Mouse (Mus musculus) embryonic facial prominence, embryonic 10.5 days (tissue): ENCODE data around the gene Zfp217. TPM values are rescaled to one million over a fixed set of nuclear protein-coding genes. Genes with fewer than 3 reads are reported as not detected.
A peak's percentile ranks its signal among the peaks of the same experiment; 100 is the strongest.

ENCODE experiments used
- DNase-seq: peaks from one replicate; pipeline ENCODE4 v3.0.0-alpha.2; 2017; ENCODE audit warnings: low spot score
- H3K27ac ChIP-seq: fragments of 300-500 bp; sonication (generic); replicated peaks from 2 replicates; pipeline ENCODE4 v1.5.1; 2016; ENCODE audit warnings: mild to moderate bottlenecking
- H3K27me3 ChIP-seq: fragments of 300-500 bp; sonication (generic); replicated peaks from 2 replicates; pipeline ENCODE4 v1.6.1; 2016; ENCODE audit warnings: low read depth, mild to moderate bottlenecking; ENCODE audit not compliant: poor library complexity, severe bottlenecking
- H3K36me3 ChIP-seq: fragments of 300-500 bp; sonication (generic); replicated peaks from 2 replicates; pipeline ENCODE4 v1.6.1; 2016; ENCODE audit warnings: mild to moderate bottlenecking, moderate library complexity
- H3K4me1 ChIP-seq: fragments of 300-500 bp; sonication (generic); 2 replicates; pipeline ENCODE4 v1.6.1; 2016
- H3K4me3 ChIP-seq: fragments of 300-500 bp; sonication (generic); 2 replicates; pipeline ENCODE4 v1.5.1; 2016; ENCODE audit warnings: mild to moderate bottlenecking, moderate library complexity
- H3K9me3 ChIP-seq: fragments of 300-500 bp; sonication (generic); 2 replicates; pipeline ENCODE4 v1.6.1; 2016; ENCODE audit warnings: mild to moderate bottlenecking
- whole genome bisulfite sequencing: fragments of 180-500 bp; shearing (Covaris S2); methylation state at CpG from one replicate; pipeline ENCODE4 v1.1.7; 2016; 5-methylcytosine and 5-hydroxymethylcytosine counted together
- polyA plus RNA-seq: library from polyadenylated mRNA; unstranded; fragments of >200 nt; fragmentation: Nextera tagmentation; extraction: Ambion mirVana; gene quantifications from 2 replicates; pipeline ENCODE4 v1.2.1, GENCODE M21; 2016

The Zfp217 gene
- polyA plus RNA-seq, 1 experiment from 2014 or later: 4.2 TPM

DNA sequence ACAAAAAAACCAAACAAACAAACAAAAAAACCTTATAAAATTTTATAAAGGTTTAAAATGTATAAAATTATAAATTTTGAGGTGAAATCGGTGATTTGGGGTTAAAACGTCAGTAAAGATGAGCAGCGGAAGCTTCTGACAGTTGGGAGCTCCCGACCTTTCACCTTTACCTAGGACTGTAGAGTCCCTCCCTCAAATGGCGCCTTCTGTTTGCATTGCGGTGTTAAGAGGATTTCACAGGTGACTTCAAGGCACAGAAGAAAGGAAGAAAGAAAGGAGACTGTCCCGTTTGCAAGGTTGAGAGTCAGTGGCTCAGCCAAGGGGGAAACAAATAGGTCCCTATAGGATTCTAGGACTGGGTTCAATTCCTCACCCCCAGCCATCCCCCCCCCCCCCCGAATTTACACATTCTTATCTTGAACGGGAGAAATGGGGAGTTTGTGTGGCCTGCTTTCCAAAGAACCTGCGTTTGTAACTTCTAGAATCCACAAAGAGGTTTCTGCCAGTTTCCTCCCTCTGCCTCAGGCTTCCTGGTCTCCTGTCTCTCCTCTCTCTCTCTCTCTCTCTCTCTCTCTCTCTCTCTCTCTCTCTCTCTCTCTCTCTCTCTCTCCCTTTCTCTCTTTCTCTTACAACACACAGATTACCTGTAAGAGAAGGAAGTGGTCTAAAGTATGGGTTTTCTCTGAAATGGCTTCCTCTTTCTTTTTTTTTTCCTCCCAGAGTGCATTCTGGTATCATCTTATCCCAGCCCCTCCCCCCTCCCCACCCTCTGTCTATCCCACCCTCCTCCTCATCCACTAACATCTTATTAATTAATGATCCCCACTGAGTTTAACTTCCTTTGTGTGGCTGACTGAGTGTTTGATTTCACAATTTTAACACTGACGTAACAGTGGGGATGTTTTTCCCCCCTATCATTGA lies 9.6 kb upstream of the Zfp217 start:
- Histone ChIP-seq H3K36me3 (no peaks in the 10 kb centered on the region), H3K4me1 (peaks cover 42% of the 10 kb centered on the region), H3K27ac (no peak overlapping the region), H3K9me3 (no peaks in the 10 kb centered on the region), H3K27me3 (0 out of 2 replicates have a peak, but pooled peaks cover 7% of the 10 kb centered on the region), H3K4me3 (no peak overlapping the region)
- WGBS: 45% methylated on average over 11 of the region's 11 CpGs
- DNase-seq: no peak

DNA sequence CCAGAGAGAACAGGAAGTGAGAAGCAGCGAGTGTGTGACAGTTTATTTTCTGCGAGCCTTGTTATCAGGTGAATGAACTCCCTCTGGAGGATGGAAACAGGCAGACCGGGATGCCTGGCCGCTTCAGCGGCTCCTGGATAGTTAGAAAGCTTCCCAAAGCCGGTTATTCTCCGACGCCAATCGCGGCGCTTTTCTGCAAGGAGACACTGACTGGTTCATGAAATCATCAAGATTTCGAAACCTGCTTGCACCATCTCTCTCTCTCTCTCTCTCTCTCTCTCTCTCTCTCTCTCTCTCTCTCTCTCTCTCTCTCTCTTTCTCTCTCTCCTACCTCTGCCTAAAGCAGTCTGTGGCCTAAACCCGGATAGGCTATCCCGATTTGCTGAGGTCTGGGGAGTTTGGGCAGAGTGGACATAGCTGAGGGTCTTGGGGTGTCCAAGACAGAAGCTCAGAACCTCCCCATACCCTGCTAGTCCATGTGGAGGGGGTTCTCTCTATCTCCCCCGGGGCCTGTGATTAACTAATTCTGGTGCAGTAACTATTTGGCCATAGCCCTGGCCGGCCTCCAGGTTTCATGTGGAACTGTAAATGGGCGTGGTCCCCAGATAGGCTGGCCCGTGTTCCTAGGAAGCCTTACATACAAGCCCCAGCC lies 7.3 kb upstream of the Zfp217 start:
- peaks cover 38% of the 10 kb centered on the region for H3K4me1 ChIP-seq
- H3K9me3 ChIP-seq: no peaks in the 10 kb centered on the region
- H3K27me3 ChIP-seq: 0 out of 2 replicates have a peak, but pooled peaks cover 7% of the 10 kb centered on the region
- DNase-seq: peak; percentile 54
- peak overlapping the region; percentile 56 for H3K4me3 ChIP-seq
- H3K36me3 ChIP-seq: no peaks in the 10 kb centered on the region
- 11% methylated on average over 18 of the region's 18 CpGs for WGBS
- peak overlapping the region; percentile 65 for H3K27ac ChIP-seq

DNA sequence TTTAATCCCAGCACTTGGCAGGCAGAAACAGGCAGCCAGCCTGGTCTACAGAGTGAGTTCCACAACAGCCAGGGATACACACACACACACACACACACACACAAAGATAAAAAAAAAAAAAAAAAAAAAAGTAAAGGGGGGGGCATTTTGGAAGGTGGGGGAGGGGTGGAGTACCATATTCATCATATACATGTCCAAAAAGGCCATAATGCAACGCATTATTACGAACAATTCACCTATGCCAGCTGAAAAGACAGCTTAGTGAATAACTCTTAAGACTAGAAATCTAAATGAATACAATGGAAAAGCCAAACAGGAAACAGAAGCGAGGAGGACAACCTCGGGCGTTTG lies 6.8 kb upstream of the Zfp217 start:
- 10% methylated on average over 5 of the region's 5 CpGs for WGBS
- Histone ChIP-seq H3K27me3 (0 out of 2 replicates have a peak, but pooled peaks cover 7% of the 10 kb centered on the region), H3K36me3 (no peaks in the 10 kb centered on the region), H3K9me3 (no peaks in the 10 kb centered on the region), H3K4me3 (peak overlapping the region; percentile 56), H3K4me1 (peaks cover 37% of the 10 kb centered on the region), H3K27ac (peak overlapping the region; percentile 65; the same call in 1 of the 2 replicates)
- no peak for DNase-seq

DNA sequence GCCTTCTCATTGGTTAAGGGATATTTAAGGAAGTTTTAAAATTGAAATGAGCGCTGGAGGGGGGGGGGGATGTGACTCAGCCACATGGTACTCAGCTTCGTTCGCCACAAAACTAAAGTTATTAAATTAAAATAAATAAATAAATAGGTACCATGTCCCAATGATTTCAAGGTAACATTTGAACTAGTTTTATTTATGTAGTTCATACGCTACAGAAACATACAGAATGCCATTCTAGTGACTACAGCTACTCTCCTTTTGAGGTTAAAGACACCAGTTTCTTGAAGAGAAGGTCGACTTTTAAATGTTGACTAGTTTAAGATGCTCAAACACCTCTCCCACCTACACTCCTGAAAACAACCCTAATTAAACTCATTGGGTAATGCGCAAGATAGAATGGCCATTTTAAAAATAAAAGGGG lies 6.4 kb upstream of the Zfp217 start:
- peaks cover 37% of the 10 kb centered on the region for H3K4me1 ChIP-seq
- H3K27me3 ChIP-seq: 0 out of 2 replicates have a peak, but pooled peaks cover 7% of the 10 kb centered on the region
- 0 out of 2 replicates have a peak overlapping the region, but pooled peaks have one; percentile 85 for H3K27ac ChIP-seq
- WGBS: 18% methylated on average over 6 of the region's 6 CpGs
- H3K9me3 ChIP-seq: no peaks in the 10 kb centered on the region
- DNase-seq: no peak
- H3K4me3 ChIP-seq: peak overlapping the region; percentile 56
- no peaks in the 10 kb centered on the region for H3K36me3 ChIP-seq

DNA sequence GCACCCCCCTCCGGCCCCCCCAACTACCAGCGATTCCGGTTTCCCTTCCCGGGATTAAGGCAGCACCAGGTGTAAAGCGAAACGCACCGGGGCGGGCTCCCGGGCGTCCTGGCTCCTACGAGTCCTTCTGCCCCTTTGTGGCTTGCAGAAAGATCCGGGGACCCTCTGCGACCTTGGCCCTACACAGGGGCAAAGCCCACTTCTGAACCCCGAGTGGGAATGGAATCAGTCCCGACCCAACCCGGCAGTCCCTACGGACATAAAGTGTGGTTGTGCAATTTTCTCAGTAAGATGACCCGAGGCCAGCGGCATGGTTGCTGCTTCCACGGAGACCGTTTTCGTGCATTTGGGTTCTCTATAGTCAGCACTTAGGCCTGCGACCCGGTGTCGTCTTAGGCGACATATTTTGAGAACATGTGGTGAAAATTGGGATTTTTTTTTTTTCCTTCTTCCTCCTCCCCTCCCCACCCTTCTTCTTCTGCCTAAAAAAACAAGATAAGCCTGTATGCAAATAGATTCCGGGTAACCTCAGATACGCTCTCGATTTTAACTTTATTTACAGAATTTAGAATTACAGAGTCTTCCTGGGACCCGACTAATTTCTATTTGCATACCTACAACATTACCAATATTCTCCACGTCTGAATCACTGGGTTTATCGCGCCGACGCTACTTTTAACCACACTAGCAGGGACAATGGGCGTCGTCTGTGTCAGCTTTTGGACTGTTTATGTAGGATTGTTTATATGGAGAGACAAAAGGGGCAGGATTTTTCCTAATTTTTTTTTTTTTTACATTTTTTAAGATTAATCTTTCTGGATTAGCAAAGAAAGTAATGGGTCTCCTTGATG lies 5.7 kb upstream of the Zfp217 start:
- H3K36me3 ChIP-seq: no peaks in the 10 kb centered on the region
- peak; percentile 56 for DNase-seq
- H3K27ac ChIP-seq: peak overlapping the region; percentile 85
- 1% methylated on average over 37 of the region's 37 CpGs for WGBS
- peak overlapping the region; percentile 56 for H3K4me3 ChIP-seq
- H3K9me3 ChIP-seq: no peaks in the 10 kb centered on the region
- peaks cover 37% of the 10 kb centered on the region for H3K4me1 ChIP-seq
- H3K27me3 ChIP-seq: 0 out of 2 replicates have a peak, but pooled peaks cover 7% of the 10 kb centered on the region

DNA sequence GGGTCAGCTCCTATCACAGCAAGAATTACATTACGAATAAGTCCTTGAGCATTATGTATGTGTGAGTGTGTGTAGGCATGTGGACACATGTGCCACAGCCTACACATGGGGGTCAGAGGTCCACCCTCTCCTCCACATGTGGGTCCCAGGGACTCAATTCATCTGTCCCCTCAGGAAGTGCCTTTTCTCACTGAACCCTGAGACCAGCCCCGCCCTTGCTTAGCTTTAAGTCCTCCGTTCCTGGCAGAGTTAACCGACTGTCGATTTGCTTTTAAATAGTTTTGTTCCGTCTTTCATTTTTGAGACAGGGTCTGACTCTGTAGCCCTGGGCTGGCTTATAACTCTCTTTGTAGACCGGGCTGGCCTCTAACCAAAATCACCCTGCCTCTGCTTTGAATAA lies 5.0 kb upstream of the Zfp217 start:
- H3K36me3 ChIP-seq: no peaks in the 10 kb centered on the region
- H3K27ac ChIP-seq: peak overlapping the region; percentile 85
- peak overlapping the region; percentile 56; the same call in 1 of the 2 replicates for H3K4me3 ChIP-seq
- 25% methylated on average over 7 of the region's 7 CpGs for WGBS
- peak; percentile 14 for DNase-seq
- H3K27me3 ChIP-seq: 0 out of 2 replicates have a peak, but pooled peaks cover 7% of the 10 kb centered on the region
- peaks cover 37% of the 10 kb centered on the region for H3K4me1 ChIP-seq
- no peaks in the 10 kb centered on the region for H3K9me3 ChIP-seq

DNA sequence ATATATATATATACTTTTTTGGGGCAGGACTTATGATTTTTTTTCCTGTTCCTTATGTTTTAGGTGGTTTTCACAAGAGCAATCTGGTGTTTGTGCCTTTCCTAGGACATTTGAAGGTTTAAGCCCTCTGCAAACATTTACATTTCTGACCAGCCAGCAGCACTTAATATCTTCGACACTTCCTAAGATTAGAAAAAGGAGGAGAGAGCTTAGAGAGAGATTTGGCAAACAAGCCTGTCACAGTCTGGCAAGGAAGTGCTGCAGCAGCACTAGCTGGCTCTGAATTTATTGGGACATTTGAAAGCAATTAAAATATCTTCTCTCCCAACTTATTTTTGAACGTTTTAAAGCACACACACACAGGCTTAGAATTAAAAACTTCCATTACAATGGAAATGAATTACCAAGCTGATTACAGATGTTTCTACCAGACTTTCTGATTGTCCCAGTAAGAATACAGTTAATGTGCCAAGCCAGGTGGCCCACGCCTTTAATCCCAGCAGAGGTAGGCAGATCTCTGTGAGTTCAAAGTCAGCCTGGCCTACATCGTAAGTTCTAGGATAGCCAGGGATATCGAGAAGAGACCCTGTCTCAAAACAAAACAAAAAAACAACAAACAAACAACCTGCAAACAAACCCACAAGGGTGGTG lies 4.3 kb upstream of the Zfp217 start:
- Histone ChIP-seq H3K36me3 (no peaks in the 10 kb centered on the region), H3K27ac (no peak overlapping the region), H3K9me3 (no peaks in the 10 kb centered on the region), H3K4me1 (peaks cover 38% of the 10 kb centered on the region), H3K27me3 (0 out of 2 replicates have a peak, but pooled peaks cover 7% of the 10 kb centered on the region), H3K4me3 (no peak overlapping the region)
- DNase-seq: no peak
- WGBS: 65% methylated on average over 5 of the region's 5 CpGs

DNA sequence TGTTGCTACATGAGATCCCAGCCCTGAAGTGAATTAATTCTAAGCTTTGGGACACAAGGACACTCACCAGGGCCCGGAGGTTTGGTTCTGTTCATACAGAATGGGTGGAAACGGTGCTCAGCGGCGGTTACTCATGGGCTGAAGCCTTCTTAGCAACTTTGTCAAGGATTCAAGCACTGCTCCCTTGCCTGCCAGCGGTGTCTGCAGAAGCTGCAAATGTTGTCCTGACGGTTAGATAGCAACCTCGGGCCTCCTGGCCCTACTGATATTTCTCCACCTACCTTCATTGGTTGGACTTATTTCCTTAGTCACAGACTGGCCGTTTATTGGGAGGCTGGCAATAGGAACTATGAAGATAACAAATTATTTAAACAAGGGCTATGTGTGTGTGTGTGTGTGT lies 3.6 kb upstream of the Zfp217 start:
- 82% methylated on average over 8 of the region's 8 CpGs for WGBS
- Histone ChIP-seq H3K4me1 (peaks cover 38% of the 10 kb centered on the region), H3K9me3 (no peaks in the 10 kb centered on the region), H3K27ac (no peak overlapping the region), H3K36me3 (no peaks in the 10 kb centered on the region), H3K4me3 (no peak overlapping the region), H3K27me3 (0 out of 2 replicates have a peak, but pooled peaks cover 7% of the 10 kb centered on the region)
- no peak for DNase-seq

DNA sequence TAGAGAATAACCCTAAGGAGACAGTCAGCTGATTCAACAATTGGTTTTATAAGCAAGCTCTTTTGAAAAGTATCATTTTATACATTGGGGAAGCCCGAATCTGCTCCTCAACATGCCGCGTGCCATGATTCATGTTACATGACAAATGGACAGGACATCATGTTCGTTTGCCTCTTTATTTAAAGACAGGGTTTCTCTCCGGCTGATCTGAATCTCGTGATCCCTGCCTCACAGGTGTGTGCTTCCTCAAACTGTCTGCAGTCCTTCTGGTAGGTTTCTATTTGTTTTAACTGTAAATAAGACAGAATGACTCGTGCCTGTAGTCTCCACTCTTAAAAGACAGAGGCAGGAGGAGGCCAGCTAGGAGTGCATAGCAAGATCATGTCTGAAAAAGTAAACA lies 925 bp upstream of the Zfp217 start:
- 74% methylated on average over 7 of the region's 7 CpGs for WGBS
- Histone ChIP-seq H3K27me3 (no peaks in the 10 kb centered on the region), H3K27ac (no peak overlapping the region), H3K4me1 (peaks cover 22% of the 10 kb centered on the region), H3K9me3 (no peaks in the 10 kb centered on the region), H3K36me3 (no peaks in the 10 kb centered on the region), H3K4me3 (no peak overlapping the region)
- DNase-seq: no peak

DNA sequence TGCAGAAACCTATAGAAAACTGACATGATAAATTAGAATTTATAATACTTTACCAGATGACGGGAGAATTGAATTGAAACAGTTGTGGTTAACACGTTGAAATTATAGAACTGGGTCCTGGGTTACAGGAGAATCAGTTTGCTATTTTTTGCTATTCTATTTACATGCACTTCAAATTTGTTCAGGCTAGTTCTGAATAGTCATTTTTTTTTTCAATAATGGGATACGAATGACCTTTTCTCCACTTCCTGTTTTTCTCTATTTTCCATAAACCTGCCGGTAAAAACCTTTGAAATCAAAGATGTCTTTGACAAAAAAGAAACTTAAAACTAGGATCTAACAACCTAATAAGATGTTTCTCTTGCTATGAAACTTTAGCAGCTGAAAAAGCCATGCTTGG lies 733 bp downstream of the Zfp217 start:
- no peak overlapping the region for H3K4me3 ChIP-seq
- H3K9me3 ChIP-seq: no peaks in the 10 kb centered on the region
- 83% methylated on average over 4 of the region's 4 CpGs for WGBS
- DNase-seq: no peak
- H3K27me3 ChIP-seq: no peaks in the 10 kb centered on the region
- H3K4me1 ChIP-seq: peaks cover 9% of the 10 kb centered on the region
- H3K27ac ChIP-seq: no peak overlapping the region
- no peaks in the 10 kb centered on the region for H3K36me3 ChIP-seq

DNA sequence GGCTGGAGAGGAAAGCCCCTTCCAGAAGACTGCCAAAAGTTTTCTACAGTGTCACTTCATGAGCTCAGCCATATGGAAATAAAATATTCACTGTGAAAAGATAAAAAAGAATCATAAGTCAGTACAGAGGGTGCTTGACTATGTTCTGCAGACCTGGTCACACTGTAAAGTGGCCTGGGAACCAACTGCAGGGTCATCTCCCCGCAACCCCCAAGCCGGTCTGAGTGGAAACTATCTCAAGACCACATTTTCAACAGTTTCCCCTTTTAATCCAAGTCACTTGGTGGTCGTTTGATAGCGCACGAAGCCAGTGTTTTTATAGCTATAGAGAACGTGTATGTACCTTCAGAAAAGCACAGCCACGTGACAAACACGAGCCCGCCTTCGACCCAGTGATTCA lies 3.6 kb downstream of the Zfp217 start:
- WGBS: 89% methylated on average over 10 of the region's 10 CpGs
- H3K27ac ChIP-seq: no peak overlapping the region
- DNase-seq: no peak
- no peaks in the 10 kb centered on the region for H3K27me3 ChIP-seq
- no peak overlapping the region for H3K4me3 ChIP-seq
- H3K9me3 ChIP-seq: no peaks in the 10 kb centered on the region
- no peaks in the 10 kb centered on the region for H3K36me3 ChIP-seq
- peaks cover 14% of the 10 kb centered on the region for H3K4me1 ChIP-seq

DNA sequence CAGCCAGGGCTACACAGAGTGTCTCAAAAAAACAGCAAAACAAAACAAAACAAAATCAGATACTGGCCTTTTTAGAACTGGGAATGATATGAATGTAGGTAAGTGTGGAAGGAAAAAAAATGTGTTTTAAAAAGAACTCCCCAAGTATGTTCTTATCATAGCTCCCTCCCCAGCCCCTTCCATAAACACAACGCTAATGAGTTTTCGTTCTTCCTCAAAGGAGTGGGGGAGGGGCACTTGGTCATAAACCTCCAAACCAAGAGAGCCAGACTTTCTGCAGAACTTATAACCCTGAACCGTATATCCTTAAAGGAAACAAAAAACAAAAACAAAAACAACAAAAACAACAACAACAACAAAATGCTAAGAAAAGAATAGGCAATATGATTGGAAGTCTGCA lies 4.0 kb downstream of the Zfp217 start:
- H3K36me3 ChIP-seq: no peaks in the 10 kb centered on the region
- H3K9me3 ChIP-seq: no peaks in the 10 kb centered on the region
- H3K4me3 ChIP-seq: no peak overlapping the region
- 37% methylated on average over 3 of the region's 3 CpGs for WGBS
- no peaks in the 10 kb centered on the region for H3K27me3 ChIP-seq
- DNase-seq: no peak
- H3K4me1 ChIP-seq: peaks cover 18% of the 10 kb centered on the region
- H3K27ac ChIP-seq: no peak overlapping the region
